Mouse (Mus musculus) embryo, embryonic 11.5 days (tissue): ENCODE results near the gene AC140267.1.

Source experiments
- DNase-seq: peaks from one replicate; pipeline ENCODE4 v3.0.0-alpha.2; 2012; ENCODE audit warnings: low read depth, low spot score

The AC140267.1 gene

DNA sequence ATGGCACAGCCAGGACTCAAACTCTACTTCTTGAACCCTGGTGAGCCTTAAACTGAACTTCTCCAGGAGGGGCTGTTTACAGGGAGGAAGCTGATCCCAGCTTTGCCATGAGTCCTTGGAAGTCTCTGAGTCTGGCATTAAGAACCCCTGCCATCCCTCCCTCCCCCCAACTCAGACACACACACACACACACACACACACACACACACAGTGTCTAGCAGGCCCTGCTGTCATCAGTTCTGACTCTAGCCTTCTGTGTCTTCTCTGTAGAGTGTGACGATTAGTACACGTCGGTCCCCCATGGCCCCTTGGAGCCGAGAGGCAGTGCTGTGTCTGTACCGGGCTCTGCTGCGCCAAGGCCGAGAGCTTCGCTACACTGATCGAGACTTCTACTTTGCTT lies at the start of gene AC140267.1:
Gene AC140267.1, plus strand, starts transcription at position 301 of the 400 bp plus-strand sequence.
- DNase-seq: no peak

DNA sequence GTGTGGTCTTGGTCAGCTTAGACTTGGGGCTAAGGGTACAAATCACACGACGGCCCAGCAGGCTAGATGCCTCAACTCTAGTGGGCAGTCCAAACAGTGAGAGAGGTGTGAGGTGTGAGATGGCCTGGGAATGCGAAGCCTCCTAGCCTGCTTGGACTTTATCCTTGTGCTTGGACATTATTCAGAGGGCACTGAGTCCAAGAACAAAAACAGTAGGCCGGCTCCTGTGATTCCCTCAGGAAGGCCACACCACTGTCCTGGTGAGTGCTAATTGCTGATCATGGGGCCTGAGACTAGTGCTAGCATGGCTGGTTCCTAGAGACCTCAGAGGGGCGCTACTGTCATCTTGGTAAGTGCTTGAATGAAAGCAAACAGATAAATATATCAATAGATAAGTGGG lies 46.7 kb upstream of the AC140267.1 start:
- DNase-seq: no peak

DNA sequence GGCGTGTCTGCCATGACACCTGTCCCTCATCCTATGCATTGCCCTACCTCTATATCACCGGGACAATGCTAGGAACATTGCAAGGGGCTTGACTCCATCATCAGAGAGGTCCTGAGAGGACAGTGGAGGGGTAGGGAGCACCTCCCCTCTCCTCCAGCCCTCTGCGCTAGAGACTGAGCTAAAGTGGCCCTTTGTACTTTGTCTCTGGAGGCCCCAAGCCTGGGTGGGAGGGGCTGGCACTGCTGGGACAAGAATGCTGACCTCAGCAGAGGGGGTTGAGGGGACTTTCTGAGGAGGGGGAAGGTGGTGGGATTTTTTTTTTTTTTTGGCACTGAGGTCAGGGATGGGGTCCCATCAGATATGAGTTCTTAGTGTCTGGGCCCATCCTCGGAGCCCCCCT lies 45.6 kb upstream of the AC140267.1 start:
- no peak for DNase-seq

DNA sequence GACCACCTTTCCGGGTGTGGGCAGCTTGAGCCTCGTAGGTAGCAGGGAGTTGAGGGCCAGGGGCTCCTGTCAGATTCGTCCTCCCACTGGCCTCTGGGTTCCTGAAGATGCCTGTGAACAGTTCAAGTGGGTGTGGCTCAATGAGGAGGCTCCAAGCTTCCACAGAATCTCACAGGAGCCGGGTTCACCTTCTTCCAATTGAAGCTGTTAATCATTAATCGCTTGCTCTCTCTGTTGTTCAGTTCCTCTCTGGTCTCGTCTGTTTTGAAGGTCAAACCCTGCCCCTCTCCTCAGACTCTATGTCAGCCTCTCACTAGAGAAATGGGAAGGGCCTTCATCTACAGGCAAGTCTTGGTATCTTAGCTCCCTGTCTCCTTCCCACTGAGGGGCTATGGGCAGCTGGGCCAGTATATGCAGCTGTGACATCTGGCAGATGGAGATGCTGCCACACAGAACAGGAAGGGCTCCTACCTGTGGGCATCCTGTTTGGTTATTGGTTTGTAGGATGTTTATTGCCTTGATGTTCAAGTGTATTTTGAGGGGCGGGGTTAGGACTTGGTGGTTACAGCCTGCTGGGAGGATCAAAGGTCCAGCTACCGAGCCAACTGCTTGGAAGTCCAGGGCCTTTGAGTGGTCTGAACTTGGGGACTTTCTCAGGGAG lies 43.9 kb upstream of the AC140267.1 start:
- DNase-seq: no peak

DNA sequence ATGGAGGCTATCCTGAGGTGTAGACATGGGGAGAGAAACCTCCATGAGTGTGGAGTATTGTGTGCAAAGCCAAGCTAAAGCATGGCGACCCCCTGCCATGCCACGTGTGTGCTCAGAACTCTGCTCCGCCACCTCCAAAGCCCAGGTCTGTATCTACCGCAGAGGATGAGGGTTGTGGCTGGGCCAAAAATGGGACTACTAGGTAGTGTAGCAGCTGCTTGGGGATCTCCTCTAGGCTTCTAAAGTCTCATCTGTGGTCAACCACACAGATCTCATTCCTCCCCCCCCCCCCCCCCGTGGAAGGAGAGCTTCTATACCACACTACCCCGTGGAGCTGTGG lies 43.4 kb upstream of the AC140267.1 start:
- no peak for DNase-seq

DNA sequence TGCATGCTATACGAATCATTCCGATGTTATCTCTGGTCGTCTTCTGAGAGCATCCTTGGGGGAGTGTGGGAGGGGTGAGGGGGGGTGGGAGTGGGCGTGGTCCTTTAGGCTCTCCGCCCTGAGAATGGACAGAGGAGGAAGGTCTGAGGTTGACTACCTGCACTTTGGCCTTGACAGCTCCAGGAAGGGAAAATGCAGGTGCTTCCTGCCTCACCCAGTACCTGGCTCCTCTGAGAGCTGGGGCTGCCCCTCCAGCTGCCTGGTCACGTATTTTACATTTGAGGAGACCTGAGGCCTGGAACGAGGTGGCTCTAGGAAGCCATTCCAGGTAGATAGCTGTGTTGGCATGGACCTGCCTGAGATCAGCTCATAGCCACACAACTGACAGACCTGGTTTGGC lies 42.8 kb upstream of the AC140267.1 start:
- DNase-seq: no peak

DNA sequence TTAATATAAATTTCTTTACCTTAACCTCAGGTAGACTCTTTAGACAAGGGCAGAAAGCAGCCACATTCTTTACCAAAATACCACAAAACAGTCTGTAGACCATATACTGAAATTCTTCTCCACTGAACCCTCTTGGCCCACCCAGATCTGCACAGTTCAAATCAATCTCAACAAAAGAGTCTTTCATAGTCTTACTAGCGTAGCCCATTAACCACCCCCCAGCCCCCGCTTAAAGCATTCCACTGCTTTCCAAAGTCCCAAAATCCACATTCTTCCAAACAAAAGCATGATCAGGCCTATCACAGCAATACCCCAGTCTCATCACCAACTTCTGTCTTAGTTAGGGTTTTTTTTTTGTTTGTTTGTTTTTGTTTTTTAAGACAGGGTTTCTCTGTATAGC lies 36.1 kb upstream of the AC140267.1 start:
- DNase-seq: no peak

DNA sequence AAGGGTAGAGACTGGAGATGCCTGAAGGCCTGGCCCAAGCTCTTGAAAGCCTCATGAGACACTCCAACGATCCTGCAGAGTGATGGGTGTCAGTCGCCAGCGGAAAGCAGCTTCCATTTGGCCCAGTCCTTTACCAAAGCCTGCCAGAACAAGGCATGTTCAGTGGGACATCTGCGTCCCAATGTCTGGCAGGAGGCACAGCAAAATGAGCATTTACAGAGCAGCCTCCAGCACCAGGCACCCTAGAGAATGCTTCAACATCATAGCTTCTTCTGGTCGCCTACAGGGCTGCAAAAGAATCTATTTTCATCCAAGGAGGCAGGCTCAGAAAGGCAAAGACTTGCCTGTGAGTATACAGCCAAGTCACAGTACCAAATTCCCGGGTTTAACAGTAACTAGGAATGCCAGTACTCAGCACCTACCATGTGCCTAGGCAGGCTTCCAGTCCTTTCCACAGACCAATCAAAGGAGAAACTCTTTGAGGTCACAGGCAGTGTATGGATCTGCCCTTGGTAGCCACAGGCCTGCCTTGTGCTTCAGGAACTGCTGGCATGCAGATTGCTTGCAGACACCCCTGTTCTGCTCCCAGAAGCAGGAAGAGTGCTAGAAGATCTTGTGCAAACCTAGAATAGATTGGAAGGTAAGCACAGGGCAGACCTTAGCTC lies 33.4 kb upstream of the AC140267.1 start:
- no peak for DNase-seq

DNA sequence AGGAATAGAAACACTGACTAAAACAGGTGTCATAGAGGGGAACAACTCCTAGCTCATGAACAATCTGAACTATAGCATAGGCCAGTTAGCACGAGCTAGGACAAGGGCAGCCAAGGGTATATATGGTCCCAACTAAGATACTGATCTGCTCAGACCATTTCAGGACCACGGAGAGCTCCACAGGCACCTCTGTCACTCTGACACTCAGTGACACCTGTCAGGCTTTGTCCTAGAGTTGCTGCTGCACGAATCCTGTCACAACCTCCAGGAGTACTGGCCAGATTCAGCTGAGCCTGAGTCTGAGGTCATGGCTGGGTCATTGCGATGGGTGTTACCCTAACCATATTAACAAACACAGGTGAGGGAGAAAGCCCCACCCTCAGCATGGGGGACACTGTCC lies 32.2 kb upstream of the AC140267.1 start:
- peak; percentile 44 for DNase-seq

DNA sequence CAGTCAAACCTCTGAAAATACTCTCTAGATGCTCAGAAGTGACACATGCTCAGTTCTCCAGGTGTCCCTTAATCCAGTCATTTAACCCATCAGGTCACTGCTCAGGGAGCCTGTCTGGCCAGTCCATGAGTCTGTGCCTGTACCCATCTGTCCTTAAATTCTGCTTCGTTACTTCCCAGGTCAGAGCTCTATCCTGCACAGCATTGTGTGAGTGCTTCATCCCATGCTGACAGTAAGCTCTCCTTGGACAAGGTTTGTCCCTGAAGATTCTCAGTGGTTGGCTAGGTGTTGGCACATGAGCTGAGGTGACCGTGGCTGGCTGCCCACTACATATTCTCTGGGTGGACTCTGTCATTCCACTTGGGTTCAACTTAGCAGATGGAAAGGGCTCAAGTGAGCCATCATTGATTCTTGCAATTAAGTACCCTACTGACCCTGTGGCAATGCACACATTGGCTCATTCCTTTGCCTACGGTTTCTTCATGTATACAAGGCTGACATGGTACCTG lies 29.5 kb upstream of the AC140267.1 start:
- DNase-seq: no peak

DNA sequence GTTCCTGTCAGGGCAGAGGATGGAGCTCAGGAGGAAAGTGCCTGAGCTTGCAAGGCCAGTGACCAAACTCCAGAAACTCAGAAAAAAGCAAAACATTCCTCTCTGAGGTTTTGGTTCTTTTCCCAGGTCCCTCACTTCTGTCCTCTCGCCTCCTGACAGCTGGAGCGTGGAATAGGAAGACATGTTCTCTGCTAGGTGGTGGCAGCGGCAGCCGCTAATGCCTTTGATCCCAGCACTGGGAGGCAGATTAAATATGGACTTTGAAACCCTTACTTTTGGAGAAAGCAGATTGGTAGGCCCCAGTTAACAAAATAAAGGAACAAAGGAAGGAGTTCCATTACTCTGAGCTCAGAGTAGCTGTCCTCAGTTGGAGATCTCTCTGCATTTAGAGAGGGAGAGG lies 27.2 kb upstream of the AC140267.1 start:
- DNase-seq: no peak

DNA sequence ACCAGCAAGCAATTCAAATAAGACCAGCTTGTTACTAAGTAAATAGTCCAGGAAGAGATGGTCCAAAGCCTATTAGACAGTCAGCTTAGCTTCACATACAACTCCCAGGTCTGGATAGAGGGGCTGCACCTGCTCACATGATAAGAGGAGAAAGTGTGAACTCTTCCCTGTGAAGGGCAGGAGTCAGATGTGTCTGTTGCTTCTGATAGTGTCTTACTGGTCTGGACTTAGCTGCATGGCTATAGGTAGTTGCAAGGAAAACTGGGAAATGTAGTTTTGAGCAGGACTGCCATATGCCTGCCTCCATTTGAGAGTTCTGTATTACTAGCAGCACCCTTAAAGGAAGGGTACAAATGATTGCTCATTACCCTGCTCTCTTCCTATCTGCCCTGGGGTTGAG lies 21.9 kb upstream of the AC140267.1 start:
- no peak for DNase-seq

DNA sequence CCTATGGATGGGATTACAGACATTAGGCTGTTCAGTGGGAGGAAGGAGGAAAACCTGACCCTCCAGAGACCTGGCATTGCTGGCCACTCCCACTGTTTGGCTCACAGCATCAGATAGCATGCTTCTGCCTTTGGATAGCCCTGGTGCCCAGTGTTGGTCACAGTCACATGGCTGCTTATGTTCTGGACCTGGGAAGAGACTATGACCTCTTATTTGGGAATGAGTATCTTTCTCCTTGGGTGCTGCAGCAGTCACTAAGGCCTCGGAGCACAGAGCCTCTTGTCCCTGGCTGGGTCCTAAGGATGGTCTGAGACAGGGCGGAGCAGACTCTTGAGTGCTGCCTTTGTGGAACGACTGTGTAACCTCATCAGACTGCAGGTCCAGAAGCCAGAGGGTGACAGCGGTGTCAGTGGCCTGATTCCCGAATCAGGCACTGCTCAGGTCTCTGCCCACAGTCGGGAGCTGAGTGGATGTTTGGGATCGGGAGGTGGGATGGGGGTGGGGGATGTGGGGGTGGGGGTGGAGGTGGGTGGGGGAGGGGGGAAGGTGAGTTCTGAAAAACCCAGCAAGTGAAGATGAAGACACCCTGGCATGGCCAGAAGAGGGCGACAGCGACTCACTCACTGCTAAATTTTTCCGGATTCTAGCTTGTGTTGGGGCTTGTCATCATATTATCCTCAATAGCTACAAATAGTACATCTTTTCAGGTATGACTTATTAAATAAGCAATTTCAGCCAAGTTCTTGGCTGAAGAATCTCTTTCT lies 19.7 kb upstream of the AC140267.1 start:
- no peak for DNase-seq

DNA sequence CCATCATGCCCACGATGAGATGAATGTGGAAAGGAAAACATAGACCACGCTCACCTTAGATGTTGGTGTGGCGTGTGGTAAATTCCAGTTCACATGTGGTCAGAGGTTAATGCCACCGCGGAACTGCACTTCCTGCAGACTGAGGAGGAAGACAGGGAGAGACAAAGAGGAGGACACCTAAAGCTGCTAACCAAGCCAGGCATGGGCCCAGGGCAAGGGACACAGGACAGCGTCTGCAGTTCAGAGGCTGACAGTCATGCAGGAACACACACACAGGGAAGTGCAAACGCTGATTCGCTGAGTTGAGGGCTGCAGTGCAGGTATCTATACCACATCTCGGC lies 19.2 kb upstream of the AC140267.1 start:
- DNase-seq: no peak

DNA sequence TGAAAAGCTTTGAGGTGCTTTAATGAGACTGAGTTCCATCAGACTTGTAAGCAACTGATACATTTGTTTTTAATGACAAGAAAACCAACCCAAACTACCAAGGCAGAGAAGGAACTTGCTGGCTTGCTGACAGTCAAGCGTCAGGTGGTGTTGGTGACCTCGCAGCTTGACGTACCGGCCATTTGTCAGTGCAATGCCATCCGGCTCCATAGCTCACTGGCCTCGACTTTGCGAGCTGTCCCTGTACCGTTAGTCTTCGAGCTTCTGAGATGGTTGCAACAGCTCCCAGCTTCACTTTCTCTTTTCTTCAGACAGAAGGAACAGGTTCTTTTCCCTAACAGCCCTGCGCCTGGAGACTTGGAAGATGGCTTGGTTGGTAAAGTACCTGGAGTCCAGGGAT lies 18.2 kb upstream of the AC140267.1 start:
- DNase-seq: no peak

DNA sequence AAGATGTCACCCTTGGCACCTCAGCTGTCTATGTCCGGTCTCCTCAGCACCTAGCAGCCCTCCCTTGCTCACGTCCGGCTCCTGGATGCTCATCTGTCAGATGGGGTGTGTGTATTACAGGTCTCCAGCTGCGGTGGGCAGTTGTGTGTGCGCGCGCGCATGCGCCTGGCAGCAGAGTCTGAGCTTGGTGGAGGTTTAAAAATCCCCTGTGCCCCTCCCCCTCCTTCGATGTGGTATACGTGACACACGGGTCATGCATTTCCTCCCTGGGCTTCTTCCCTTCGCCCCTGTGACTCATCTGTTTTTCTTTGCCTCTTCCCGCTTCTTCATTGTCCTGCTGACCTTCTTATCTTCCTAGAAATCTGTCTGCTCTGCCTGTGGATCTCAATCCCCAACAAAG lies 16.4 kb upstream of the AC140267.1 start:
- DNase-seq: no peak

DNA sequence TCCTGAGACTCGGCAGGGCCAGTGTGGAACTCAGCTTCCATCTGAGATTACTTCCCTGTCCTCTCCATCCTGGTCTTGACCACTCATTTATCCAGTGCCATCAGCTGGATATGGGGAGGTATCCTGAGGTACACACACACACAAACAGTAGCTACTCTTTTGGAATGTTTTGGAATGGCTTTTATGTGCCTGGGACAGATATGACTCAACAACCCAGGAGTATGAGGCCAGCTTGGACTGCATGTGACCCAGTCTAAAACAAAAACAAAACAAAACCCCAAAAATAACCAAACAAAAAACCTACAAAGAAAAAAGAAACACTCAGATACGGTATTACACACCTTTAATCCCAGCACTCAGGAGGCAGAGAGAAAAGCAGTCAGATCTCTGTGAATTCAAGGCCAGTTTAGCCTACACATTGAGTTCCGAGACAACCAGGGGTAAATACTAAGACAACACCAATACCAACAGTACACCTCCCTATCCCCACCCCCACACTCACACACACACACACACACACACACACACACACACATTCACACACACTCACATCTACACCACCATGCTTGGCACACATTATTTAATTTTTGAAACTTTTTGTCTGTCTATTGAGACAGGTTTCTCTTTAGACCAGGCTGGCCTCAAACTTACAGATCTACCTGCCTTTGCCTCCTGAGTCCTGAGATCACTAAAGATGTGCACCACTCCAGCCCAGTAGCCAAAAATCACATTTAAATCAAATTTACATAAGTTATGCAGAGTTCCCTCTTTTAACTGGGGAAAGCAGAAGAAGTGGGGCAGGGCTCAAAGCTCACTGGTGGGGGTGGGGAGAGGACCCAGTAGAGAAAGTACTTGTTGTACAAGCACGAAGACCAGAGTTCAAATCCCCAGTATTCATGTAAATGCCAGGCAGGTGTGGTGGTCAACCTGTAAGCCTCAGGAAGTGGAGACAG lies 15.7 kb upstream of the AC140267.1 start:
- DNase-seq: no peak

DNA sequence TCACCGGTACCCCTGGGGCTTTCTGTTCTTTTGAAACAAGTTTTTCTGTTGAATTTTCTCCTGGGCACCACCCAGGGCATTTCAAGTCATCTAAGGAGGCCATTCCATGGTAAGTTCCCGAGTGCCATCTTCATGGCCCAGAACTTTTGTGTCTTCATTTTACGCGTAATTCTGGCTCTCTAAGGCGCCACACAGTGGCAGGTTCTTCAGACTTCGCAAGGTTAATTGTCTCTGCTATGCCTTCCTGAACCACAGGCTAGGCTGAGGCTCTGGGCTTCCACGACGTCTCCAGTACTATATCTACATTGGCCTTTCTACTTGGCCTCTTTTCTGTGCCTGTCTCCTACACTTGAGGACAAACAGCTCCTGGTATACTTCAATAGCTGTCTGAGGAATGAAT lies 14.6 kb upstream of the AC140267.1 start:
- DNase-seq: no peak

DNA sequence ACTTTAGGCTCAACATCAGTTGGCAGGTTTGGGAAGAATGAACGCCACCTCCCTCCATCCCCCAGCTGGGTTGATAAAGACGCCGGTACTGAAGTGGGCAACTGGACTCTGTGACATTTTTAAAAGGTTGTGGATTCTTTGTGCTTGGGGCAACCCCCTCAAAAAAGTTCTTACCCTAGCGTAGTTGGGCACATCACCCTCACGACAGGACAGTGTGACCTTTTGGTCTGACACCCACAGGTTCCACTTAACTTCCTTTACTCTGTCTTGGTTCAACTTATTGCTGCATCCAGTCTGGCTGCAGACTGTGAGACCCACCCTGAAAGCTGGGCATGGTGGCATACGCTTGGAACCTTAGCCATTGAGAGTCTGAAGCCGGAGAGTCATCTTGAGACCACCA lies 11.9 kb upstream of the AC140267.1 start:
- no peak for DNase-seq

DNA sequence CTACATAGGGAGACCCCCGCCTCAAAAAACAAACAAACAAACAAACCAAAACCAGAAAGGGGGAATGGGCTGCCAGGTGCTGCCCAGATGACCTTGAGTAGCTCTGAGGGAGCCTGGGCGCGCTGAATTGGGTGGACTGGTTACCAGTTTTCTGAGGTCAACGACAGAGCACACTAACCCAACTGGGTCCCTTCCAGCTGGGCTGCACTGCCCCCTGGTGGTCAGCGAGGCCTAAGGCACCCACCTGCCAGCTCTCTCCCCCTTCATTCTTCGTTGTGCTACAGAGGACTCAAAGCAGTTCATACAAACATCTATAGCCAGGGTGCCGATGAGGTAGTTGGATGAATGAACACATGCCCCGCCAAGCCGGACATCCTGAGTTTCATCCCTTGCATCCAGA lies 10.4 kb upstream of the AC140267.1 start:
- peak; percentile 55 for DNase-seq

DNA sequence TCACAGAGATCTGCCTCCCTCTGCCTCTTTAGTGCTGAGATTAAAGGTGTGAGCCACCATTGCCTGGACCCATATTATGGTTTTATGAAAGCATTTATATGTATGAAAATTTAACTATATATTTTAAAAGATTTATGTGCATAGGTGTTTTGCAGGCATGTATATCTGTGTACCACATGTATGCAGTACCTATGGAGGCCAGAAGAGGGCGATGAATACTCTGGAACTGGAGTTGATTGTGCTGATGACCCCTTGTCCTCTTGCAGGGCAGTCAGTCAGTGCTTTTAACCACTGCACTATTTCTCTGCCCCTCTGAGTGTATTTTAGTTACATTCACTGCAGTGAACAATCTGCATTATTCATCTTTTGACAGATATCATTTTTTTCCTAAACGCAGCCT lies 9.8 kb upstream of the AC140267.1 start:
- peak; percentile 45 for DNase-seq
